Mouse (Mus musculus): ENCODE data around the gene Olfr872. TPM values are rescaled to one million over a fixed set of nuclear protein-coding genes. Genes with fewer than 3 reads are reported as not detected.

Gene Olfr872
- polyA plus RNA-seq, 1 experiment from 2014 or later: not detected

Other genes with a start within 250 kb of the Olfr872 start
- gene Olfr866, start 209.1 kb upstream of the Olfr872 start, polyA plus RNA-seq (2015; fragmentation: Nextera tagmentation; extraction: Ambion mirVana): not detected in 2 replicates
- not detected in 2 replicates for gene Olfr867, start 179.6 kb upstream of the Olfr872 start, polyA plus RNA-seq (2015; fragmentation: Nextera tagmentation; extraction: Ambion mirVana)
- gene Olfr868, start 138.5 kb upstream of the Olfr872 start, polyA plus RNA-seq (2015; fragmentation: Nextera tagmentation; extraction: Ambion mirVana): not detected in 2 replicates
- gene Olfr869, start 108.1 kb upstream of the Olfr872 start, polyA plus RNA-seq (2015; fragmentation: Nextera tagmentation; extraction: Ambion mirVana): not detected in 2 replicates
- gene Olfr870, start 63.1 kb upstream of the Olfr872 start, polyA plus RNA-seq (2015; fragmentation: Nextera tagmentation; extraction: Ambion mirVana): not detected in 2 replicates
- gene Olfr871, start 24.9 kb upstream of the Olfr872 start, polyA plus RNA-seq (2015; fragmentation: Nextera tagmentation; extraction: Ambion mirVana): not detected in 2 replicates
- not detected in 2 replicates for gene Olfr39, start 45.2 kb downstream of the Olfr872 start, polyA plus RNA-seq (2015; fragmentation: Nextera tagmentation; extraction: Ambion mirVana)
- not detected in 2 replicates for gene Olfr873, start 61.4 kb downstream of the Olfr872 start, polyA plus RNA-seq (2015; fragmentation: Nextera tagmentation; extraction: Ambion mirVana)
- not detected in 2 replicates for gene Olfr18, start 99.0 kb downstream of the Olfr872 start, polyA plus RNA-seq (2015; fragmentation: Nextera tagmentation; extraction: Ambion mirVana)
- gene Zfp560, start 148.1 kb downstream of the Olfr872 start, polyA plus RNA-seq (2015; fragmentation: Nextera tagmentation; extraction: Ambion mirVana): 13.0 and 13.8 TPM in 2 replicates
- 4.4 and 5.4 TPM in 2 replicates for gene Zfp26, start 223.0 kb downstream of the Olfr872 start, polyA plus RNA-seq (2015; fragmentation: Nextera tagmentation; extraction: Ambion mirVana)